In genomic region chr12:71832225-71832624, GRCm38 (mm10) we compare ENCODE assay signal across 8 mouse cellular contexts. TPM values are rescaled to one million over a fixed set of nuclear protein-coding genes. Genes with fewer than 3 reads are reported as not detected.
DNase-seq lines count a peak whose midpoint lies in the region; ATAC-seq and TF ChIP-seq lines count a peak whose summit lies in the region.

No protein-coding gene starts in this region.

- WGBS in forebrain, embryonic 15.5 days = 0% methylated on average over 12 of the region's 12 CpGs
- under 1% methylated on average over 12 of the region's 12 CpGs for WGBS in lung, adult 2 months
- under 1% methylated on average over 12 of the region's 12 CpGs for WGBS in neural tube, embryonic 15.5 days

- peak overlapping the region; percentile 98 for H3K9ac ChIP-seq in forebrain, embryonic 15.5 days (replicated peaks)
- H3K9ac ChIP-seq in neural tube, embryonic 15.5 days (replicated peaks) = peak overlapping the region; percentile 94

- peak overlapping the region; percentile 84 for H3K4me3 ChIP-seq in G1E (ENCODE audit: low read depth, low read length)
- H3K4me3 ChIP-seq in forebrain, embryonic 15.5 days = peak overlapping the region; percentile 97
- peak overlapping the region; percentile 95 for H3K4me3 ChIP-seq in lung, adult 2 months (replicated peaks; ENCODE audit: extremely low read depth, low read depth, low read length)
- H3K4me3 ChIP-seq in neural tube, embryonic 15.5 days (replicated peaks) = peak overlapping the region; percentile 82

- peaks cover 45% of the 10 kb centered on the region for H3K4me1 ChIP-seq in G1E (ENCODE audit: insufficient read depth, low read depth, low read length)
- peaks cover 58% of the 10 kb centered on the region for H3K4me1 ChIP-seq in forebrain, embryonic 15.5 days
- H3K4me1 ChIP-seq in lung, adult 2 months (ENCODE audit: control insufficient read depth, insufficient read depth, low read length) = peaks cover 36% of the 10 kb centered on the region
- peaks cover 54% of the 10 kb centered on the region for H3K4me1 ChIP-seq in neural tube, embryonic 15.5 days

- peak overlapping the region; percentile 99 for H3K27ac ChIP-seq in forebrain, embryonic 15.5 days (replicated peaks)
- peak overlapping the region; percentile 97 for H3K27ac ChIP-seq in neural tube, embryonic 15.5 days (replicated peaks)

- TF ChIP-seq CTCF in G1E (IDR thresholded peaks at IDR 0.05; ENCODE audit: low read depth, low read length) = no peak
- no peak for TF ChIP-seq CTCF in lung, adult 2 months (IDR thresholded peaks at IDR 0.05; ENCODE audit: insufficient read depth, low read length)

- peak overlapping the region; percentile 88 for H3K4me2 ChIP-seq in forebrain, embryonic 15.5 days (replicated peaks)
- peak overlapping the region; percentile 61 for H3K4me2 ChIP-seq in neural tube, embryonic 15.5 days

- H3K27me3 ChIP-seq in G1E (ENCODE audit: insufficient read depth, low read length) = peaks cover 4% of the 10 kb centered on the region
- H3K27me3 ChIP-seq in forebrain, embryonic 15.5 days = no peaks in the 10 kb centered on the region
- no peaks in the 10 kb centered on the region for H3K27me3 ChIP-seq in neural tube, embryonic 15.5 days (replicated peaks)

- no peaks in the 10 kb centered on the region for H3K9me3 ChIP-seq in G1E (replicated peaks)
- no peaks in the 10 kb centered on the region for H3K9me3 ChIP-seq in forebrain, embryonic 15.5 days
- H3K9me3 ChIP-seq in neural tube, embryonic 15.5 days (replicated peaks) = no peaks in the 10 kb centered on the region

- H3K36me3 ChIP-seq in G1E (replicated peaks) = peaks cover 11% of the 10 kb centered on the region
- H3K36me3 ChIP-seq in forebrain, embryonic 15.5 days = no peaks in the 10 kb centered on the region
- H3K36me3 ChIP-seq in neural tube, embryonic 15.5 days = no peaks in the 10 kb centered on the region

- peak; percentile 4; the same call in 1 of the 2 replicates for ATAC-seq in G1E (ENCODE audit: extremely low read depth, insufficient number of reproducible peaks, low FRiP score, poor library complexity, severe bottlenecking)
- no peak for ATAC-seq in forebrain, embryonic 15.5 days (replicated peaks)
- ATAC-seq in neural tube, embryonic 15.5 days (ENCODE audit: low FRiP score) = no peak

- TF ChIP-seq POLR2A in lung, adult 2 months (IDR thresholded peaks at IDR 0.05; ENCODE audit: borderline replicate concordance, extremely low read depth, low read depth, low read length) = no peak

- intact Hi-C loops in heart, postnatal 14 days (cut with DNase I) = loop anchor here (2.0 to 5.0 kb wide), 3 partner anchors 55 to 145 kb away; no protein-coding TSS in a partner anchor

- peak; percentile 59 for DNase-seq in G1E (ENCODE audit: low spot score)
- DNase-seq in c-Kit-positive CD71-positive TER-119-negative erythroid progenitor cells, embryonic 14.5 days (ENCODE audit: low read depth) = peak; percentile 84
- peak; percentile 63 to 72 for DNase-seq in heart, postnatal 14 days
- peak; percentile 67 to 81 for DNase-seq in layer of hippocampus, adult 18-20 months (ENCODE audit: low spot score in 2 of 2)
- peak; percentile 59 for DNase-seq in lung, adult 2 months
- peak; percentile 13 for DNase-seq in thymus, postnatal 14 days

RNA-seq across cellular contexts. Expression of gene Daam1, which starts 1.3 kb away (rescaled TPM):
- total RNA-seq in G1E (2014; fragmentation: Nextera tagmentation) (63.2 and 69.8 TPM in 2 replicates), G1E (2017) (49.7 and 57.3 TPM in 2 replicates)
- 19.8 and 22.5 TPM in 2 replicates for polyA plus RNA-seq in G1E (2012)
- 23.7 and 25.6 TPM in 2 replicates for polyA plus RNA-seq in forebrain, embryonic 15.5 days (2015; fragmentation: Nextera tagmentation; extraction: Ambion mirVana)
- 10 to 100 TPM; 67.5 to 70.7 TPM for total RNA-seq in heart, postnatal 14 days (2021)
- total RNA-seq in layer of hippocampus, adult 18-20 months (2021) = 10 to 100 TPM; 58.1 to 63.0 TPM
- polyA plus RNA-seq in lung, adult 2 months (2012; rRNA removed) = 9.4 and 15.2 TPM in 2 replicates
- 21.4 and 24.1 TPM in 2 replicates for polyA plus RNA-seq in neural tube, embryonic 15.5 days (2015; fragmentation: Nextera tagmentation; extraction: Ambion mirVana)

Comparison
In these comparisons a context has a peak if more than half of its experiments do, and no peak if none do; other contexts are left out.
1. DNase-seq: peak in every context shown above with its lines; median percentile 84 in c-Kit-positive CD71-positive TER-119-negative erythroid progenitor cells, embryonic 14.5 days; 74 in layer of hippocampus, adult 18-20 months; 68 in heart, postnatal 14 days; 59 in G1E; 59 in lung, adult 2 months; 13 in thymus, postnatal 14 days.